Mouse (Mus musculus) kidney, postnatal 14 days (tissue): ENCODE measurements at regions not wholly inside any gene's neighbourhood (a gene's known extent, or its start where the extent isn't known, plus 50 kb on each side); places are given as distances from the start of the nearest gene placed in this dataset.

Experiments
- DNase-seq: peaks from one replicate; pipeline ENCODE4 v3.0.0; 2022; ENCODE audit warnings: mixed read lengths

DNA sequence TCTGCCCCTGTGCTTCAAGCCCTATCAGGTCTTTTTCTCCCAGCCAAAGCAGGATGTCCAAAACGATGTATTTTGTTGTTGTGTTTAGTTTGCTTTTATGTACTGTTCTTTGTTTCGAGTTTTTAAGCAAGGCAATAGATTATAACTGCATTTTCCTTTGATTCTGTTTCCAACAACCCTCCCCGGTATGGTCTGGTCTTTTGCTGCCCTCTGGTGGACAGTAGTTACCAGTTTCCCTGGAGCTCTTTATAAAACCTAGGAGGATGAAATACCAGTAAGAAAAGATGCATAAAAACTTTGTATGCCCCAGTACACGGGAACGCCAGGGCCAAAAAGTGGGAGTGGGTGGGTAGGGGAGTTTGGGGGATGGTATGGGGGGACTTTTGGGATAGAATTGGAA, 73.9 kb upstream of the Itm2a start:
- peak; percentile 24 for DNase-seq

DNA sequence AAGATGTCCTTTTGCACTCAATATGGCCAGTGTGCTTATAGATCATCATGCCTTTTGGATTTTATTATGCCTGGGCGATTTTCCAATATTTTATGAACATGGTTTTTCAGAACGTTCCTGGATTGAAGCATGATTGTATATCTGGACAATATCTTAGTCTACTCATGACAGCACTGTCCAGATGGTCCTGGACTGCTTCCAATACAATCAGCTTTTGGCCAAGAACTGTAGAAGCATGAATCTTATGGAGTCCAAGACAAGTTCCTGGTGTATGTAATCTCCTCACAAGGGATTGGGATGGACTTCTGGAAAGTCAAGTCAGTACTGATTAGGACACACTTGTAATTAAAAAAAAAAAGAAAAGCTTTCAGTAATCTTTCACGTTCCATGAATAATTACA, 66.1 kb upstream of the Itm2a start:
- no peak for DNase-seq
